Mouse (Mus musculus) retina, postnatal 1 day (tissue): ENCODE data around the gene Figla.

Experiments used
- DNase-seq: peaks from one replicate; pipeline ENCODE4 v3.0.0-alpha.2; 2012

The Figla gene

GRCm38 (mm10) chr6:86029323-86029713, 13.3 kb downstream of the Figla start:
- no peak for DNase-seq

GRCm38 (mm10) chr6:86031527-86031926, 15.6 kb downstream of the Figla start:
- DNase-seq = no peak

- no peak for DNase-seq
These were observed 17.7 kb downstream of the Figla start for GRCm38 (mm10) chr6:86033635-86034034.

- no peak for DNase-seq
These were observed 22.9 kb downstream of the Figla start for GRCm38 (mm10) chr6:86038901-86039300.

- DNase-seq = no peak
These were observed 24.2 kb downstream of the Figla start for GRCm38 (mm10) chr6:86040140-86040539.

GRCm38 (mm10) chr6:86047510-86047909, 31.5 kb downstream of the Figla start:
- no peak for DNase-seq

GRCm38 (mm10) chr6:86048509-86048908, 32.5 kb downstream of the Figla start:
- no peak for DNase-seq

- peak; percentile 40 for DNase-seq
These were observed 34.8 kb downstream of the Figla start for GRCm38 (mm10) chr6:86050586-86051268.

GRCm38 (mm10) chr6:86052032-86052459, 36.1 kb downstream of the Figla start:
- DNase-seq = peak; percentile 81

- DNase-seq = peak; percentile 73
These were observed 36.6 kb downstream of the Figla start for GRCm38 (mm10) chr6:86052556-86052955.

GRCm38 (mm10) chr6:86053099-86053498, 37.1 kb downstream of the Figla start:
- DNase-seq = peak; percentile 43

GRCm38 (mm10) chr6:86053594-86053993, 37.6 kb downstream of the Figla start:
- DNase-seq = peak; percentile 26

GRCm38 (mm10) chr6:86058475-86058874, 42.5 kb downstream of the Figla start:
- peak; percentile 41 for DNase-seq

GRCm38 (mm10) chr6:86059151-86059853, 43.3 kb downstream of the Figla start:
- DNase-seq = peak; percentile 85

- no peak for DNase-seq
These were observed 44.2 kb downstream of the Figla start for GRCm38 (mm10) chr6:86060170-86060569.

- DNase-seq = no peak
These were observed 46.3 kb downstream of the Figla start for GRCm38 (mm10) chr6:86062226-86062625.

GRCm38 (mm10) chr6:86062684-86063083, 46.7 kb downstream of the Figla start:
- no peak for DNase-seq

GRCm38 (mm10) chr6:86064318-86065016, 48.5 kb downstream of the Figla start:
- peak; percentile 52 for DNase-seq

GRCm38 (mm10) chr6:86066727-86067126, 50.8 kb downstream of the Figla start:
- DNase-seq = no peak

GRCm38 (mm10) chr6:86067145-86067544, 51.2 kb downstream of the Figla start:
- no peak for DNase-seq

- DNase-seq = no peak
These were observed 53.0 kb downstream of the Figla start for GRCm38 (mm10) chr6:86069009-86069408.

GRCm38 (mm10) chr6:86069856-86070255, 53.9 kb downstream of the Figla start:
- DNase-seq = no peak

- DNase-seq = no peak
These were observed 54.3 kb downstream of the Figla start for GRCm38 (mm10) chr6:86070277-86070676.
